Mouse (Mus musculus): ENCODE data around the gene Map3k3. TPM values are rescaled to one million over a fixed set of nuclear protein-coding genes. Genes with fewer than 3 reads are reported as not detected.

Map3k3 gene
- polyA plus RNA-seq, 1 experiment from 2014 or later, result 26.0 TPM

GRCm38 (mm10) chr11:106045256-106045655, 39.2 kb upstream of the Map3k3 start:
- Histone ChIP-seq H3K4me1 (ENCODE audit: insufficient read depth, low read depth, low read length) (no peaks in the 10 kb centered on the region), H3K36me3 (ENCODE audit: insufficient read depth, low read length) (peaks cover 5% of the 10 kb centered on the region; the same call in 1 of the 2 replicates), H3K27ac (ENCODE audit: low read length) (no peak overlapping the region), H3K27me3 (replicated peaks; ENCODE audit: insufficient read depth, low read length) (no peaks in the 10 kb centered on the region), H3K9ac (replicated peaks; ENCODE audit: low read depth) (no peak overlapping the region), H3K4me2 (replicated peaks; ENCODE audit: low read depth, low read length) (no peak overlapping the region), H3K4me3 (ENCODE audit: low read depth, low read length) (no peak overlapping the region), H3K9me3 (ENCODE audit: low read length) (no peaks in the 10 kb centered on the region)
- WGBS, result 86% methylated on average over 1 of the region's 1 CpGs
- TF ChIP-seq CTCF (IDR thresholded peaks at IDR 0.05) (no peak), EP300 (IDR thresholded peaks at IDR 0.05) (no peak)
- no peak for ATAC-seq
- no peak for DNase-seq (ENCODE audit: low spot score)

- H3K27me3 ChIP-seq (replicated peaks; ENCODE audit: insufficient read depth, low read length), result no peaks in the 10 kb centered on the region
- no peak overlapping the region for H3K9ac ChIP-seq (replicated peaks; ENCODE audit: low read depth)
- no peak overlapping the region for H3K27ac ChIP-seq (ENCODE audit: low read length)
- no peaks in the 10 kb centered on the region for H3K4me1 ChIP-seq (ENCODE audit: insufficient read depth, low read depth, low read length)
- WGBS, result 93% methylated on average over 3 of the region's 3 CpGs
- DNase-seq (ENCODE audit: low spot score), result no peak
- TF ChIP-seq CTCF (IDR thresholded peaks at IDR 0.05) (no peak), EP300 (IDR thresholded peaks at IDR 0.05) (no peak)
- no peak for ATAC-seq
- peaks cover 8% of the 10 kb centered on the region; the same call in 1 of the 2 replicates for H3K36me3 ChIP-seq (ENCODE audit: insufficient read depth, low read length)
- H3K4me2 ChIP-seq (replicated peaks; ENCODE audit: low read depth, low read length), result no peak overlapping the region
- no peak overlapping the region for H3K4me3 ChIP-seq (ENCODE audit: low read depth, low read length)
- H3K9me3 ChIP-seq (ENCODE audit: low read length), result no peaks in the 10 kb centered on the region
Measured at GRCm38 (mm10) chr11:106045780-106046179, 38.6 kb upstream of the Map3k3 start.

GRCm38 (mm10) chr11:106046584-106046983, 37.8 kb upstream of the Map3k3 start:
- Histone ChIP-seq H3K36me3 (ENCODE audit: insufficient read depth, low read length) (peaks cover 16% of the 10 kb centered on the region), H3K4me2 (replicated peaks; ENCODE audit: low read depth, low read length) (no peak overlapping the region), H3K9ac (replicated peaks; ENCODE audit: low read depth) (no peak overlapping the region), H3K27me3 (replicated peaks; ENCODE audit: insufficient read depth, low read length) (no peaks in the 10 kb centered on the region), H3K9me3 (ENCODE audit: low read length) (no peaks in the 10 kb centered on the region), H3K4me3 (ENCODE audit: low read depth, low read length) (no peak overlapping the region), H3K27ac (ENCODE audit: low read length) (no peak overlapping the region), H3K4me1 (ENCODE audit: insufficient read depth, low read depth, low read length) (no peaks in the 10 kb centered on the region)
- WGBS, result 76% methylated on average over 9 of the region's 9 CpGs
- no peak for ATAC-seq
- no peak for TF ChIP-seq CTCF (IDR thresholded peaks at IDR 0.05)
- TF ChIP-seq EP300 (IDR thresholded peaks at IDR 0.05), result no peak
- no peak for DNase-seq (ENCODE audit: low spot score)

DNA sequence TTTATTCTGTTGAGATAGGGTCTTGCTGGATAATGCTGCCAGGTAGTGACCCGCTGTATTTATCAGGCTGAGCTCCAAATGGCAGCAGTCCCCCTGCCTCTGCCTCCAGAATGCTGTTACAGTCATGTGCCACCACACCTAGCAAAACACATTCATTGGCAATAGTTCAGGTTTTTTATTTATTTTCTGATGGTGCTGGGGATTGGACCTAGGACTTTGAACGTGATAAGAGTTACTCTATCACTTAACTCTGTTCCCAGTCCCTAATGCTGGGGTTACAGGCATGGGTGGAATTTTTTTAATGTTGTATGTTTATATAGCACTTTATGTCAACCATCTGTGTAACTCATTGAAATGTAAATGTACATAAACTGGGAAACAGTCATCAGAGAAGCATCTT, 30.5 kb upstream of the Map3k3 start:
- Histone ChIP-seq H3K36me3 (ENCODE audit: insufficient read depth, low read length) (peaks cover 56% of the 10 kb centered on the region), H3K9me3 (ENCODE audit: low read length) (no peaks in the 10 kb centered on the region), H3K27ac (ENCODE audit: low read length) (no peak overlapping the region), H3K4me2 (replicated peaks; ENCODE audit: low read depth, low read length) (no peak overlapping the region), H3K27me3 (replicated peaks; ENCODE audit: insufficient read depth, low read length) (no peaks in the 10 kb centered on the region), H3K4me1 (ENCODE audit: insufficient read depth, low read depth, low read length) (no peaks in the 10 kb centered on the region), H3K4me3 (ENCODE audit: low read depth, low read length) (no peak overlapping the region), H3K9ac (replicated peaks; ENCODE audit: low read depth) (no peak overlapping the region)
- TF ChIP-seq EP300 (IDR thresholded peaks at IDR 0.05), result no peak
- no peak for TF ChIP-seq CTCF (IDR thresholded peaks at IDR 0.05)
- ATAC-seq, result no peak
- WGBS, result 74% methylated on average over 2 of the region's 2 CpGs
- no peak for DNase-seq (ENCODE audit: low spot score)

GRCm38 (mm10) chr11:106054600-106054999, 29.8 kb upstream of the Map3k3 start:
- TF ChIP-seq CTCF (IDR thresholded peaks at IDR 0.05) (no peak), EP300 (IDR thresholded peaks at IDR 0.05) (no peak)
- Histone ChIP-seq H3K9ac (replicated peaks; ENCODE audit: low read depth) (no peak overlapping the region), H3K27ac (ENCODE audit: low read length) (no peak overlapping the region), H3K4me1 (ENCODE audit: insufficient read depth, low read depth, low read length) (no peaks in the 10 kb centered on the region), H3K4me3 (ENCODE audit: low read depth, low read length) (no peak overlapping the region), H3K36me3 (ENCODE audit: insufficient read depth, low read length) (peaks cover 58% of the 10 kb centered on the region), H3K4me2 (replicated peaks; ENCODE audit: low read depth, low read length) (no peak overlapping the region), H3K27me3 (replicated peaks; ENCODE audit: insufficient read depth, low read length) (no peaks in the 10 kb centered on the region), H3K9me3 (ENCODE audit: low read length) (no peaks in the 10 kb centered on the region)
- DNase-seq (ENCODE audit: low spot score) (no peak), ATAC-seq (no peak)
- 95% methylated on average over 8 of the region's 8 CpGs for WGBS

GRCm38 (mm10) chr11:106055341-106055740, 29.1 kb upstream of the Map3k3 start:
- WGBS, result 86% methylated on average over 6 of the region's 6 CpGs
- Histone ChIP-seq H3K36me3 (ENCODE audit: insufficient read depth, low read length) (peaks cover 62% of the 10 kb centered on the region), H3K9ac (replicated peaks; ENCODE audit: low read depth) (no peak overlapping the region), H3K27ac (ENCODE audit: low read length) (no peak overlapping the region), H3K4me3 (ENCODE audit: low read depth, low read length) (no peak overlapping the region), H3K27me3 (replicated peaks; ENCODE audit: insufficient read depth, low read length) (no peaks in the 10 kb centered on the region), H3K4me1 (ENCODE audit: insufficient read depth, low read depth, low read length) (no peaks in the 10 kb centered on the region), H3K9me3 (ENCODE audit: low read length) (no peaks in the 10 kb centered on the region), H3K4me2 (replicated peaks; ENCODE audit: low read depth, low read length) (no peak overlapping the region)
- no peak for DNase-seq (ENCODE audit: low spot score)
- ATAC-seq, result no peak
- TF ChIP-seq EP300 (IDR thresholded peaks at IDR 0.05) (no peak), CTCF (IDR thresholded peaks at IDR 0.05) (no peak)

All from lung, postnatal 0 days (tissue).